Mouse (Mus musculus): ENCODE results near the gene Morn5.

Gene Morn5

GRCm38 (mm10) chr2:36048748-36049566 is at the start of gene Morn5, which contains the start of gene Ndufa8:
Gene Morn5 (plus strand): TSS chr2:36049458.
Gene Ndufa8 (minus strand): TSS chr2:36049406.
- TF ChIP-seq GATA4 (IDR thresholded peaks at IDR 0.05; ENCODE audit: insufficient replicate concordance, low read length), result no peak

DNA sequence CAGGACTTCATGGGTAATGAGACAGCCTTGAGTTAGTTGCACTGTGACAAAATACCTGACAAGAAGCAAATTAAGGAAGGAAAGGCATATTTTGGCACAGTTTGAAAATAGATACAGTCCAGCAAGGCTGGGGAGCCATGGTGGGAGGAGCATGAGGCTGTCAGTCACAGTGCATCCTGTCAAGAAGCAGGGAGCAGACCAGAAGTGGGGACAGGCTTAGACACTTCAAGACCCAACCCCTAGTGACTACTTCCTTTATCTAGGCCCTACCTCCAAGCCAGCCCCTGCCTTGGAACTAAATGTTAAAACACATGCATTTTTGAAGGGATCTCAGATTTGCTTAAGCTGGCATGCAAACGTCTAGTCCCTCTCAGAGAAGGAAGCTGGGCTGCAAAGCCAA is 48.9 kb upstream of the Morn5 start:
- no peak for TF ChIP-seq GATA4 (IDR thresholded peaks at IDR 0.05; ENCODE audit: insufficient replicate concordance, low read length)

- no peak for TF ChIP-seq GATA4 (IDR thresholded peaks at IDR 0.05; ENCODE audit: insufficient replicate concordance, low read length)
Observed at GRCm38 (mm10) chr2:36002188-36002587, 47.1 kb upstream of the Morn5 start.

GRCm38 (mm10) chr2:36008071-36008470 is 41.2 kb upstream of the Morn5 start:
- no peak for TF ChIP-seq GATA4 (IDR thresholded peaks at IDR 0.05; ENCODE audit: insufficient replicate concordance, low read length)

DNA sequence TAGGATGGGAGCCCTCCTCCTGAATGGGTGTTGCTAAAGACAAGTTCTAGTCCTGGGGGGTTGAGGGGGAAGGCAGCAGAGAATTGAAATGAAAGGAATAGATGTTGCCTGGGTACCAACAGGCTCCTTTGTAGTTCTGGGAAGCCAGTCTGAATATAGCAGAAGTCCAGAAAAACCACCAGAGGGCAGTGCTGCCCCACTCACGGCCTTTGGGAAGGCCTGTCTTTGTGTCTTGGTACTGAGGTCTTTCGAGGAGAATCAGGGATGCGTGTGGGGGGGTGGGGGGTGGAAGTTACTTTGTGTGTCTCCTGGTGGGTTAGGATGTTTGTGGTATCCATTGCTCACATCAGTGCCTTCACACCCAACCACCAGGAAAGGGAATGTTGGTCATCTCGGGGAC is 39.9 kb upstream of the Morn5 start:
- TF ChIP-seq GATA4 (IDR thresholded peaks at IDR 0.05; ENCODE audit: insufficient replicate concordance, low read length), result no peak

GRCm38 (mm10) chr2:36010579-36010978 is 38.7 kb upstream of the Morn5 start:
- TF ChIP-seq GATA4 (IDR thresholded peaks at IDR 0.05; ENCODE audit: insufficient replicate concordance, low read length), result no peak

DNA sequence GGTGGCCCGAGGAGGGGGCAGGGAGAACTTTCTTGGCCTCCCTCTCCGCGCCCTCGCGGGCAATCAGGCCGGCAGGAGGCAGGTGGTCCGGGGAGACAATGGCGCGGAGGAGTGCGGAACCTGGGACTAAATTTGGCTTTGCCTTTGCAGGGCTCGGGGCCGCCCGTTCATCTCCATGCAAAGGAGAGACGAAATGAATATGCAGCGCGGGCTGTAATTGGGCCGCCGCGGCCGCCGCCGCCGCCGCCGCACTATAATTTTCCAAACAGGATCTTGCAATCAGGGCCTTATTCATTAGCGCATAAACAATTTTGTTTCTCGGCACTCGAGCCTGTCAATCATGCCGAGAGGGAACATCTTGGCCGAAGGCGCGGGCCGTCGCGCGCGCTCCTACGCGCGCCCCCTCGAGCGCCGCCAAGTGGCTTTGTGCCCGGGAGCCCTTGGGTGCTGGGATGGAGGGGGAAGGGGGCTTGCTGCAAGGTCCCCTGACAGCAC is 37.9 kb upstream of the Morn5 start:
- TF ChIP-seq GATA4 (IDR thresholded peaks at IDR 0.05; ENCODE audit: insufficient replicate concordance, low read length), result no peak

- peak; percentile 53; the same call in 1 of the 2 replicates for TF ChIP-seq GATA4 (IDR thresholded peaks at IDR 0.05; ENCODE audit: insufficient replicate concordance, low read length)
Observed at GRCm38 (mm10) chr2:36013010-36013409, 36.2 kb upstream of the Morn5 start.

GRCm38 (mm10) chr2:36021385-36022159 is 27.7 kb upstream of the Morn5 start:
- no peak for TF ChIP-seq GATA4 (IDR thresholded peaks at IDR 0.05; ENCODE audit: insufficient replicate concordance, low read length)

GRCm38 (mm10) chr2:36023291-36023690 is 26.0 kb upstream of the Morn5 start:
- peak; percentile 64; the same call in 1 of the 2 replicates for TF ChIP-seq GATA4 (IDR thresholded peaks at IDR 0.05; ENCODE audit: insufficient replicate concordance, low read length)

- peak; percentile 78; the same call in 1 of the 2 replicates for TF ChIP-seq GATA4 (IDR thresholded peaks at IDR 0.05; ENCODE audit: insufficient replicate concordance, low read length)
Observed at GRCm38 (mm10) chr2:36032884-36033283, 16.4 kb upstream of the Morn5 start.

DNA sequence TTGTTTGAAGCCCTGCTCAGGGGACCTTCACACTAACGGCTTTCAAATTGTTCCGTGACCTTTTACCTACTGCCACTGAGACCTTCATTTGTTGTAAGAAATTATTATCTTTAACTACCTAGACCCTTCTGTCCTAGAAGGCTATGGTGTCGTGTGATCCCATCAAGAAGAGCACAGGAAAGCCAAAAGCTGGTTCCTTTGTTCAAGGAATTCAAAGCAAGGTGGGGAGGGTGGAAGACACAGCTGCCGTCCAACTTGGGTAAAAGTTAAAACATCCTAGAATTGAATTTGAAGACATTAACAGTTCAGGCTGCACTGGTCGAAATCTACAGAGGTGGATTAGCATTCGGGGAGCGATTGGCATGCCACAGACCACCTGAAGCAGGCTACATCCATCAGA is 15.3 kb upstream of the Morn5 start:
- no peak for TF ChIP-seq GATA4 (IDR thresholded peaks at IDR 0.05; ENCODE audit: insufficient replicate concordance, low read length)

- TF ChIP-seq GATA4 (IDR thresholded peaks at IDR 0.05; ENCODE audit: insufficient replicate concordance, low read length), result no peak
Observed at GRCm38 (mm10) chr2:36034898-36035297, 14.4 kb upstream of the Morn5 start.

GRCm38 (mm10) chr2:36035413-36036081 is 13.7 kb upstream of the Morn5 start:
- no peak; the same call in 1 of the 2 replicates for TF ChIP-seq GATA4 (IDR thresholded peaks at IDR 0.05; ENCODE audit: insufficient replicate concordance, low read length)

- TF ChIP-seq GATA4 (IDR thresholded peaks at IDR 0.05; ENCODE audit: insufficient replicate concordance, low read length), result no peak
Observed at GRCm38 (mm10) chr2:36039297-36039985, 9.8 kb upstream of the Morn5 start.

Data from liver, adult (tissue).